Mouse (Mus musculus) G1E (cell line): ENCODE measurements around the gene Pcp4l1.

Experiments
- CTCF ChIP-seq: IDR thresholded peaks from 2 replicates; pipeline ENCODE4 v1.5.1; 2012; ENCODE audit warnings: low read depth, low read length, inconsistent platforms, mixed read lengths
- GATA1 ChIP-seq: IDR thresholded peaks from 2 replicates; pipeline ENCODE4 v1.6.1; 2012; ENCODE audit warnings: borderline replicate concordance, low read length, inconsistent platforms, mixed read lengths
- TAL1 ChIP-seq: conservative IDR thresholded peaks from 2 replicates; pipeline ENCODE4 v1.6.1; 2012; ENCODE audit warnings: low read depth, low read length, inconsistent platforms, mixed read lengths

GRCm38 (mm10) chr1:171183025-171183424, 13.0 kb downstream of the Pcp4l1 start:
- TF ChIP-seq CTCF (no peak), GATA1 (no peak), TAL1 (no peak)
